Mouse (Mus musculus): ENCODE measurements around the gene Mrpl53. TPM values are rescaled to one million over a fixed set of nuclear protein-coding genes. Genes with fewer than 3 reads are reported as not detected.
"Not testable (repeated sequence)": the region's sequence is repeated elsewhere in the genome, so short reads cannot be mapped to it uniquely, and the experiment has no call there.

The Mrpl53 gene
- polyA plus RNA-seq, 1 experiment = 71.3 TPM

DNA sequence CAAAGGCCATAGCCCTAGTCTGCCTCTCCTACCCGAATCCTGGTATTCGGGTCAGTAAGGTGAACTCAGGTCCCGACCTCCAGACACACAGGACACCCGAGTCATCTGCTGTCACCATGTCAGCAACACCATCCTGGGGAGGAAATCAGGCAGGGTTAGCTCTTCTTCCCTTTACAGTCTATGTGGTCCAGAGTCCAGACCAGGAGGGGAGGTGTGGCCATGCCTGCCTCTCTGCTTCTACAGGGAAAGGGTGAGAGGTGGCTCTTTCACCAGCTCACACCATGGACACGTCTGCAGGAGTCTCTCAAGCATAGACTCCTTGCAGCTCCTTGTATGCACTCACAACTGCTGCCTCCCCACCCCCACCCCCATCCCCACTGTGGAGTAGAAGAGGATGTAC is 44.6 kb downstream of the Mrpl53 start:
- no peaks in the 10 kb centered on the region for H3K36me3 ChIP-seq (ENCODE audit: control insufficient read depth, insufficient read depth, low read length)
- H3K4me3 ChIP-seq (ENCODE audit: control insufficient read depth, low read depth, low read length) = no peak overlapping the region
- H3K27ac ChIP-seq (ENCODE audit: control insufficient read depth, insufficient read depth, low read depth, low read length) = no peak overlapping the region
- TF ChIP-seq CTCF (IDR thresholded peaks at IDR 0.05; ENCODE audit: control insufficient read depth, insufficient read depth, insufficient replicate concordance, low read depth, low read length) (no peak), POLR2A (IDR thresholded peaks at IDR 0.05; ENCODE audit: control insufficient read depth, low read depth, low read length) (no peak)
- peaks cover 6% of the 10 kb centered on the region; the same call in 1 of the 2 replicates for H3K4me1 ChIP-seq (ENCODE audit: control insufficient read depth, insufficient read depth, low read length)
- no peaks in the 10 kb centered on the region for H3K27me3 ChIP-seq (ENCODE audit: control insufficient read depth, insufficient read depth, low read length)

DNA sequence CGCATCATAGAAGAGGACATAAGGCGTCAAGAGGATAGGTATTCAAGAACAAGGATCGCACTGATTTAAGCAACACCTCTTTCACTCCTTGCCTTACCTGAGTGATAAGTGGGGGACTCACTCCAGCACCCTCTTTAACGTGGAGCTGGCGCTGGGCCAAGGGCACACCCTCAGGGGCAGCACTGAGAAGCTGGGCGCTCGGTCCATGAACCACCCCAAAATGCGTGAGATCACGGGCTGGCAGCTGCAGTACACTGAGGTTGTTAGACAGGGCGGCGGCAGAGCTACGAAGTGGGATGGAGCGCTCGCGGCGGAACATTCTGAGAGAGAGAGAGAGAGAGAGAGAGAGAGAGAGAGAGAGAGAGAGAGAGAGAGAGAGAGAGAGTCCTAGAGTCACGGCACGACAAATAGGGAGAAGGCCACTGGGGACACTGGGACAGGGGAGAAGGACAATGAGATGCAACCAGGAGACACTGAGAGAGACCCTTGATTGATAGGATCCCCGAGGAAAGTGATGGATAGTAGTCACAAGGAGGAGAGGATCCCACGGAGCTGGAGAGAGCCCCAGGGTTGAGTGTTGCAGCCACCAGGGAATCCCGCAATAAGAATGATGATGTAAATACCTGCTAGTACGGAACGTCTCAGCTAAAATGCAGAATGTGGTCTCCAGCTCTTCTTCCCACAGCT is 46.9 kb downstream of the Mrpl53 start:
- Histone ChIP-seq H3K4me1 (ENCODE audit: control insufficient read depth, insufficient read depth, low read length) (peaks cover 6% of the 10 kb centered on the region; the same call in 1 of the 2 replicates), H3K27me3 (ENCODE audit: control insufficient read depth, insufficient read depth, low read length) (no peaks in the 10 kb centered on the region), H3K27ac (ENCODE audit: control insufficient read depth, insufficient read depth, low read depth, low read length) (peak overlapping the region; percentile 50), H3K4me3 (ENCODE audit: control insufficient read depth, low read depth, low read length) (peak overlapping the region; percentile 98), H3K36me3 (ENCODE audit: control insufficient read depth, insufficient read depth, low read length) (no peaks in the 10 kb centered on the region)
- no peak for TF ChIP-seq CTCF (IDR thresholded peaks at IDR 0.05; ENCODE audit: control insufficient read depth, insufficient read depth, insufficient replicate concordance, low read depth, low read length)
- no peak for TF ChIP-seq POLR2A (IDR thresholded peaks at IDR 0.05; ENCODE audit: control insufficient read depth, low read depth, low read length)

DNA sequence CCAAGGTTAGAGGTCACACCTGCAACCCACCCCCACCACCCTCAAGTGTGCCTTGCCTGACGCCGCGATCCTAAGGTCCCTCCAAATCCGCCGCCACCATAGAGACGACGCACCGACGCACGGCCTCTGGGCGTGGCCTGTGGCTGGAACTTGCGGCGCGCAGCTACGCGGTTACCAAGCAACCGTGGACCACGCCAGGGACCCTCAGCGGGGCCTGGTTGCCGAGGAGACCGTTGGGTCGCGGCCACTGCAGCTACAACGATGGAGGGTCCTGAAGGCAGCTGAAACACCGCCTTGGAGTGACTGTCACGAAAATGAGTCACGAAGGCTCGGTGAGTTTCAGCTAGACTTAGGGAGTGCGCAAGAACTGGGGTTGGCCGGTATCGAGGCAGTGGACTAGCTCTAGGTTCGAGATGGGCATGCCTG is 47.4 kb downstream of the Mrpl53 start, which contains the start of the genes Wdr54 and 1700003E16Rik:
TSS of gene Wdr54 (minus strand) at position 139 of the 426 bp plus-strand sequence.
TSS of gene 1700003E16Rik (plus strand) at position 146 of the 426 bp plus-strand sequence.
- no peak for TF ChIP-seq CTCF (IDR thresholded peaks at IDR 0.05; ENCODE audit: control insufficient read depth, insufficient read depth, insufficient replicate concordance, low read depth, low read length)
- peak; percentile 85 for TF ChIP-seq POLR2A (IDR thresholded peaks at IDR 0.05; ENCODE audit: control insufficient read depth, low read depth, low read length)
- Histone ChIP-seq H3K4me1 (ENCODE audit: control insufficient read depth, insufficient read depth, low read length) (peaks cover 8% of the 10 kb centered on the region; the same call in 1 of the 2 replicates), H3K36me3 (ENCODE audit: control insufficient read depth, insufficient read depth, low read length) (no peaks in the 10 kb centered on the region), H3K4me3 (ENCODE audit: control insufficient read depth, low read depth, low read length) (peak within 1 kb of the TSS; percentile 98), H3K27me3 (ENCODE audit: control insufficient read depth, insufficient read depth, low read length) (no peaks in the 10 kb centered on the region), H3K27ac (ENCODE audit: control insufficient read depth, insufficient read depth, low read depth, low read length) (peak within 1 kb of the TSS; percentile 96)

- not testable (repeated sequence) for H3K36me3 ChIP-seq (ENCODE audit: control insufficient read depth, insufficient read depth, low read length); H3K27me3 ChIP-seq (ENCODE audit: control insufficient read depth, insufficient read depth, low read length); H3K27ac ChIP-seq (ENCODE audit: control insufficient read depth, insufficient read depth, low read depth, low read length)
- peaks cover 23% of the 10 kb centered on the region for H3K4me1 ChIP-seq (ENCODE audit: control insufficient read depth, insufficient read depth, low read length)
- H3K4me3 ChIP-seq (ENCODE audit: control insufficient read depth, low read depth, low read length) = peak overlapping the region; percentile 53; the same call in 1 of the 2 replicates
Observed at GRCm38 (mm10) chr6:83159456-83159855, 50.6 kb downstream of the Mrpl53 start.

Other genes starting within 250 kb of the Mrpl53 start
- gene Sema4f, start 169.3 kb upstream of the Mrpl53 start, polyA plus RNA-seq (2012; rRNA removed) = 1.1 and 1.3 TPM in 2 replicates
- 101 and 141 TPM in 2 replicates for gene M1ap, start 162.1 kb upstream of the Mrpl53 start, polyA plus RNA-seq (2012; rRNA removed)
- 0.99 and 1.0 TPM in 2 replicates for gene Dok1, start 75.6 kb upstream of the Mrpl53 start, polyA plus RNA-seq (2012; rRNA removed)
- 1.1 and 1.3 TPM in 2 replicates for gene Loxl3, start 74.9 kb upstream of the Mrpl53 start, polyA plus RNA-seq (2012; rRNA removed)
- 240 and 244 TPM in 2 replicates for gene Aup1, start 54.5 kb upstream of the Mrpl53 start, polyA plus RNA-seq (2012; rRNA removed)
- gene Htra2, start 53.8 kb upstream of the Mrpl53 start, polyA plus RNA-seq (2012; rRNA removed) = 30.4 and 30.9 TPM in 2 replicates
- gene Dqx1, start 51.2 kb upstream of the Mrpl53 start, polyA plus RNA-seq (2012; rRNA removed) = 0.84 and 0.85 TPM in 2 replicates
- gene Tlx2, start 38.7 kb upstream of the Mrpl53 start, polyA plus RNA-seq (2012; rRNA removed) = 0.11 and 0.26 TPM in 2 replicates
- gene Pcgf1, start 31.2 kb upstream of the Mrpl53 start, polyA plus RNA-seq (2012; rRNA removed) = 38.9 and 41.6 TPM in 2 replicates
- 0.25 and 1.1 TPM in 2 replicates for gene Lbx2, start 22.7 kb upstream of the Mrpl53 start, polyA plus RNA-seq (2012; rRNA removed)
- 4.0 and 5.7 TPM in 2 replicates for gene Ccdc142, start 7.4 kb upstream of the Mrpl53 start, polyA plus RNA-seq (2012; rRNA removed)
- 9.4 and 10.0 TPM in 2 replicates for gene Gm42688, start 7.4 kb upstream of the Mrpl53 start, polyA plus RNA-seq (2012; rRNA removed)
- gene Mogs, start 6.5 kb downstream of the Mrpl53 start, polyA plus RNA-seq (2012; rRNA removed) = 20.7 and 20.9 TPM in 2 replicates
- 53.0 and 63.3 TPM in 2 replicates for gene Wbp1, start 12.5 kb downstream of the Mrpl53 start, polyA plus RNA-seq (2012; rRNA removed)
- gene Ino80b, start 16.4 kb downstream of the Mrpl53 start, polyA plus RNA-seq (2012; rRNA removed) = 35.0 and 50.6 TPM in 2 replicates
- 13.2 and 19.2 TPM in 2 replicates for gene Rtkn, start 26.4 kb downstream of the Mrpl53 start, polyA plus RNA-seq (2012; rRNA removed)
- gene Wdr54, start 47.4 kb downstream of the Mrpl53 start, polyA plus RNA-seq (2012; rRNA removed) = 129 and 133 TPM in 2 replicates
- gene 1700003E16Rik, start 47.4 kb downstream of the Mrpl53 start, polyA plus RNA-seq (2012; rRNA removed) = 604 and 651 TPM in 2 replicates
- 49.3 and 57.9 TPM in 2 replicates for gene Dctn1, start 56.9 kb downstream of the Mrpl53 start, polyA plus RNA-seq (2012; rRNA removed)
- 1.9 and 3.4 TPM in 2 replicates for gene Slc4a5, start 110.8 kb downstream of the Mrpl53 start, polyA plus RNA-seq (2012; rRNA removed)
- 13.9 and 15.4 TPM in 2 replicates for gene Mthfd2, start 216.9 kb downstream of the Mrpl53 start, polyA plus RNA-seq (2012; rRNA removed)
- 9.4 and 12.2 TPM in 2 replicates for gene Mob1a, start 217.0 kb downstream of the Mrpl53 start, polyA plus RNA-seq (2012; rRNA removed)
- gene Bola3, start 240.1 kb downstream of the Mrpl53 start, polyA plus RNA-seq (2012; rRNA removed) = 64.3 and 68.3 TPM in 2 replicates